Mouse (Mus musculus) gastrocnemius, postnatal 10 days (tissue): ENCODE data around the gene Prmt8. TPM values are rescaled to one million over a fixed set of nuclear protein-coding genes. Genes with fewer than 3 reads are reported as not detected.

Source experiments
- DNase-seq: peaks from one replicate; pipeline ENCODE4 v3.0.0; 2021; ENCODE audit warnings: mixed read lengths
- total RNA-seq, 2 experiments: library from RNA; stranded (reverse); gene quantifications; 2 replicates each; pipeline ENCODE4 v1.2.3; 2021

Gene Prmt8
- total RNA-seq, 2 experiments from 2014 or later = 0.16 to 0.21 TPM

DNA sequence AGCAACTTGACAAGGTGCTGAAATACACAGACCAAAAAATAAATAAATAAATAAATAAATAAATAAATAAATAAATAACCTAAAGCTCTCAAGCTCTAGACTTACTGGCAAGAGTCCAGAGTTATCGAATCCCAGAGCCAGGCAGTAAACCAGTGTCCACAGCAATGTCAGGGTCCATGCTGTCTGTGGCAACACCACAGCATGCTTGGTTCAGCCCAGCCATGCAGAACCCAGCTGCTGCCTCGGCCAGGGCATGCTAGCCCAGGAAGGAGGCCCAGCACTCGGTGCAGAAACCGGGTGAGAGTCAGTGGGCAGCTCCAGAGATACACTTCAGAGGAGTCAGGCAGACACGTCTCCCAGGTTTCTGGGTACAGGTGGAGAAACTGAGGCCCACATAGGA is 29.4 kb downstream of the Prmt8 start:
- DNase-seq = no peak

DNA sequence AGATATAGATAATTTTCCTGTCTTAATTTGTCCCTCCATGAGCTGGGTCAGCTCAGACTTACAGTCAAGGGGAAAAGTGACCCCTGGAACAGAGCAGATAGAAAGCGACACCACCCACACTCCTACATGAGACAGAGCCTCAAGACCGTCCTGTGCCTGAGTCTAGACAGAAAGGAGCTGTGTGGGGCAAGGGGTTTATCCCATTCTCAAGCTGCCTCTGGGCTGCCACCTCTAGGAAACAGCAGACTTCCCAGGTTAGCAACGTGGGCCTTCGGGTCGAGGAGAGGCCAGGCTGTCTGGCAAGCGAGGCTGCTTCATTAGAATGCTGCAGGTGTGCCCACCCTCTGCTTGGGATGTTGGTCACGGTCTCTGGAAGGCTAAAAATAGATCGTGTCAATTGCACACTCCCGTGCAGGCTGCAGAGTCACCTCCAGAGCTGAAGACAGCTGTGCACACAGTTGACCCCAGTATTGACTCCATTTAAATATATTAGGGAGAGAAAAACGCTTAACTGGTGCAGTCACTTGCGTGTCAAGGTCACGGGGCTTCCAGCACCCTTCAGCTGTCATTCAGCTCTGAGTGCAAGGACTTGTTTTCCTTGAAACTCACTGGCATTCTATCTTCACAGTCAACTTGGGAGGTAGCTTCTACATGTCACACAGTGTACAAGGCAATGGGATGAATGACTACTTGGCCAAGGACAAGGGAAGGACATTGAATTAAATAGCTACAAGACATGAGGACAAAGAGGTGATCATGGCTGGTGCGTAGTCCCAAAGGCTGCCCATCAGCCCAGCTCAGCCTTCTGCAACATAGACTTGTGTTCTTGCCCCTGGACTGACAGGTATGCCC is 33.9 kb downstream of the Prmt8 start:
- no peak for DNase-seq

DNA sequence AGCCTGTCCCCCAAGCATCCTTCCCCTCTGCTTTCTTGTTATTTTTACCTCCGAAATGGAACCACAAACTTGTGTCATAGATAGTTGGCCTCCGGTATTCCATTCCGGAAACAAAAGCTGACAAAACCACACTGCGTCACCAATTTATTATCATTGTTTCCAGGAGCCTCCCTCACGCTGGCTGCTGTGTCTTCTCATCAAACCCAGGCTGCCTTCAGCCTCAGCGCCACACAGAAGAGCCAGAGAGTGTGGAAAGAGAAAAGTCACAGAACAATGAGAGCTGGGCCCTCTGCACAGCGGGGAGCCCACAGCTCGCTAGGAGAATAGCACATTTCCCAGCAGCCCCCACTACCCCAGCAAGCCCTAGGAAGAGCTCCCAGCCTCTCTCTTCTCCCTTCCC is 46.1 kb downstream of the Prmt8 start:
- no peak for DNase-seq

DNA sequence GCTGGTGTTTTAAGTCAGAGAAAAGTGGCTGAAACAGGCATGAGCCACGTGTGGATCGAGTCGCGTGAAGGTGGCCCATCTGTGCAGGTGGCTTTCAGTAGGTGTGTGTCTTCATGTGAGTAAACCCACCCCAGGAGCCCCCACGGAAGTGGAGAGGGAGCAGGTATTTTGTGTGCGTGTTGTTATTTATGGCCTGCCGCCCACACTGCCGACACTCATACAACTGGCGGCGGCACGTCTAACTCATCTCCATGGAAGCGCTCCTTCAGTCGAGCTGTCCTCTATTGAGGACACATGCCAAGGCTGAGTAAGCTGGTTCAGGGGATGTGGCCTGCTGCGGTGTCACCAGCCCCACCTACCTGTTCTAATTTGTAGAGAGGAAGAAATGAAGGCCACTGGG is 49.4 kb downstream of the Prmt8 start:
- DNase-seq = no peak

DNA sequence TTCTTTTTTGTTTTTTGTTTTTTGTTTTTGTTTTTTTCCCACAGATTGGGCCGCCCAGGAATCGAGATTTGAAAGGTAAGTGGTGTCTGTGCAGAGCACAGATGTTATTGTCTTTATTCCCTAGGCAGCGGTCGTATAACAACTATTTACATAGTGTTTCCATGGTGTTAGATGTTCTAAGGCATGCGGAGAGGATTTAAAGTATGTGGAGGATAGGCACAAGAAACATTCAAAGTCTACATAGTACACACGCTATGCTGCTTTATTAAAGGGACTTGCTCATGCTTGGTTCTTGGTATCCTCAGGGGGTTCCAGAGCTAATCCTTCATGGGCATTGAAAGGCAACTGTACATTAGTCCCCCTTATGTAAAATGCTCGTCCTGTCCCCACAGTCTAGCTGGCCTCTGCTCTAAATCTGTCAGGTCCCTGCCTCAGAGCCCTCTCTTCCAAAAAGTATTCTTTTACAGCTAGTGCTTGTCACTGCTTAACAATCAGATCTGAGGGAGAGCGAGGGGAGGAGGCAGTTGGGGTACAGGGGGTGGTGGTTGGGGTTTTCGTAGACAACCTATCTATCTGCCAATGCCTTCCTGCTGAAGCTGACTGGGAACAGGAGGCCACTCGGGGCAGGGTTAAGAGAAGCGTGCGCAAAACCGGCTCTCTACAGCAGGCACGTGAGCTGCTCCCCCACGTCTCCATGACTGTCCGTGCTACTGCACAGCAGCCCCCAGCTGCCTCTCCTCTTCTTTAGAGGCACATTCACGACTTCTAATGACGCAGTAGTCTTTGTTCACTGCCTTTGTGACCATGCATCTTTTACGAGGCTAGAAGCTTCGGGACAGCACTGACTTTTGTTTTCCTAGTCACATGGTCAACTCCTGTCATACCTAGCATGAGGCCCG is 51.8 kb downstream of the Prmt8 start:
- no peak for DNase-seq

DNA sequence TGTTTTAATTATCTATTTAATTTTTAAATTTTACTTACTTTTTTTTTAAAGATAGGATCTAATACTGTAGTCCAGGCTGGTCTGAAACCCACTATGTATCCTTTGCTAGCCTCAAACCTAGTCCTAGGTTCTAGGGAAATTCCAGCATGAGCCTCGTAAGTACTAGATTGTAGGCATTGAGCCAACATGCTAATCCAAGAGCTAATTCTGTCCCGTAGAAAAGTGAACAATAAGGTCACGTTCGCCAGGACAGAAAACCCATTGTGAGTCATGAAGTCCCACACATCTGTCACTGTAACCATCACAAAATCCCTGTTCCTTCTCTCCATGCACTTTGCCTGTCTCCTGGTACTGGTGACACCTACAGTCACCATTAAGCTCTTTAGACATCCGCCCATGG is 53.8 kb downstream of the Prmt8 start:
- no peak for DNase-seq

DNA sequence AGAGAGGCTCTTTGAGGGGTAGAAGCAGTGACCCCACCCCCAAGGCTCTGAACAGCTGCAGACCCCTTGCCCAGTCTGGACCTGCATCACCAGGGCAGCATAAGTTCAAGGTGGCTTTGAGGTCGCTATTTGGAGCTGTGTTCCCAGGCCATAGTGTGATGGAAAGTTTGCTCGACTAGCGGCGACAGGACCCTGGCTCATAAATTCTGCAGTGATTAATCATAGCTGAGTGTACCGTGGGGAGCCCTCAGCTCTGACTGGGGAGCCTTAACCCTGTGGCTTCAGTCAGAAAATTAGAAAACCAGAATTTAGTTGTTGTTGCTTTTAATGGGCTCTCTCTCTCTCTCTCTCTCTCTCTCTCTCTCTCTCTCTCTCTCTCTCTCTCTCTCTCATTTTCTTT is 54.4 kb downstream of the Prmt8 start:
- DNase-seq = no peak

DNA sequence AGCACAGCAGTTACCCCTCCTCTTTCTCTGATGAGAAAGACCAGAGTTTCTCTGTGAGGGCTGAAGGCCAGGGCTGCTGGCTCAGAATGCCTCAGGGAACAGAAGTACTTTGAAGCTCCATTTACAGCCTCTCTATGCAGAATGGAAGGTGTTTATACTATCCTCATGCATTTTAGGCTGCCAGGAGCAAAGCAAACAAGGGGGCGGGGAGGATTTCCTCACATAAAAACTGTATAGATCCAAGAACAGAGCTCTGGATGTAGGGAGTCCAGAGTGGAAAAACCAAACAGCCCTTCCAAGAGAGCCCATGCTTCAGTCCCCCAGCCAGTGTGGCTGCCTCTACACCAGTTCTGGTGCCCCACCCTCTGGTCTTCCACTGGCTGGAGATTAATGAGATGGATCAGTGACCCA is 61.0 kb downstream of the Prmt8 start:
- no peak for DNase-seq

DNA sequence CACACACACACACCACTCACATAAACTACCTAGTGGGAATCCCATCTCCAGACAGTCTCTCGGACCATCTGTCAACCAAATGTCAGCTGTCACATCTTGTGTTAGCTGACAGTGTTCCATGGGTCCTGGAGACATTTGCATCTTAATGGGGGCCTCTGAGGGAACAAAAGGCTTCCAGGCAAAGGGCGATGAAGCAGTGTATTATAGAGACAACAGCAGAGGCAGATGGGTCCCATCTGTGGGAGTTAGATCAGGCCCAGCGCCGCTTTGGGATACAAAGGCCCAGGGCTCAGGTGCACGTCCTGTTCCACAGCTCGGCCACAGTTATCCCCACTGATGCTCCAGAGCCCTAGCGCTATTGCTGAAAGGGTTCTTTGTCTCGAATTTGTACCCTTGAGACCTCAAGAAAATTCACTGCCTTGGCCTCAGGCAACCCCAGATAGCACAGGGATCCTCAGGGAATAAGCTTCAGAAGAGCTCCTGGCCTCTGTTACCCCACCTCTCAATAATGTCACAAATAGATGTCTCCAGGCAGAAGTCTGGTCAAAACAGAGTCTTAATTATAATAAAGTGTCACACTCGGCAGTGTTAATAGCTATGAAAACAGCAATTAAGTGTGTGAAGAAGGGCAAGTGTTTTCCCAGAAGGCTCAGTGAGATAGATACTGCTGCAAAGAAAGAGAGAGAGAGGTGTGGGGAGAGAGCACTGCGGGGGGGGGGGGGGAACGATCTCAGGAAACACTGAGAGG is 68.1 kb downstream of the Prmt8 start:
- DNase-seq = no peak

DNA sequence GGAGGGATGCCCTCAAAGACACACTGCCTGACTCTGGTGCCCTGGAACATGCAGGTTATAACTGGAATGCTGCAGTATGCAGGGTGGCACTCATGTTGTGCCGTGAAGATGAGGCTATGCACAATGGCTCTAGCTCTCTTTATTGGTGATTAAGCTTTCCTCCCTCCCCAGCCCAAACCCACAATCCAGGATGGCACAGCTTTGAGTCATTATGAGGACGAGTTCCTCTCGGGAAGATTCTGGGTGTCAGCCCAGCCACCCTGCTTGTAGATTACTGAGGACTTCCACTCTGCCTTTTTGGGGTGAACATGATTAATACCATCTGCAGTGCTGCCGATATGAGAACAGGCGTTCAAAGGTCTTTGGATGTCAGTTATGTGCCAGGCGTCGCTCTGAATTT is 75.6 kb downstream of the Prmt8 start:
- DNase-seq = no peak

DNA sequence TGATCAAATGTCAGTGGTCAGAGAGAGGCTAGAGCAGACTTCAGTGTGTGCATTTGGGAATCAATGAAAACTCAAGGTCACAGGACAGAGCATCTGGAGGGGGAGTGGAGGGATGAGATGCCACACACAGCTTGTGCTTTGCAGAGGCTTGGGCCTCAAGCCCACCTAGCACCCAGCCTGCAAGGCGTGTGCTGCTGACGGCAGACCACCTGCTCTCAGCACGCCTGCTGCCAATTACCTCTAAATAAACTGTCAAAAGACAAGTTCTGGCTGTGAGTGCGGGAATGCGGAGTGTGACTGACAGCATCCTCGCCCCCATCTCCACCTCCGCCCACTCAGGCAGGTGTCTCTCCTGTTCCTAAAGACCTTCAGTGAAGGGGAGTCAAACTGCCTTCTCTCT is 77.0 kb downstream of the Prmt8 start:
- no peak for DNase-seq

DNA sequence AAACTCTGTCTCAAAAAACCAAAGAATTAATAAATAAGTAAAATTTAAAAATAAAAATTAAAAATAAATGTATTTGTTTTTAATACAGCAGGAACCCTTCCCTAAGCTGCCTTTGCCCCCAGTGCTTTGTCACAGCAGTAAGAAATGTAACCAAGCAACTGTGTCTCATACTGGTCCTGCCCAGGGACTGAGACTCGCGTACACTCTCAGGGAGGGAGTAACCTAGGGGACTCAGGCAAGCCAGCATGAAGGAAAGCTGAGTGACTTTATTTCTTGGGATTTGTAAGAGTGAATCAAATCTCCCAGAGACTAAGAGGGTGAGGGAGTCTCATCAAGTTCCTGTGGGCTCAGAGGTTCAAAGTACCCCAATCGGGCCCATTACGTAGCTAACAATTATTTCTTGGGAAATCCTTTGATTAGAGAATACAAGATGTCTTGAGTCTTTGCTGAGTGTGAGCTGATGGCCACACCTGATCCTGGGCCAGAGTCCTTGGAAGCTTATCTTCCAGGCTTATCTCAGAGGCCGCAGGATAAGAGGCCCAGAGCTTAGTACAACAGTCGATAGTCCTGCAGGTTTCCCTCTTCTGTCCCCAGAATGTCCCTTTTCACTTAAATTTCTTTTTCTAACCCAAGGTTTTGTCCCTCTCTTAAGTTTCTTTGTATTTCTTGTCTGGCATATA is 82.0 kb downstream of the Prmt8 start:
- no peak for DNase-seq

DNA sequence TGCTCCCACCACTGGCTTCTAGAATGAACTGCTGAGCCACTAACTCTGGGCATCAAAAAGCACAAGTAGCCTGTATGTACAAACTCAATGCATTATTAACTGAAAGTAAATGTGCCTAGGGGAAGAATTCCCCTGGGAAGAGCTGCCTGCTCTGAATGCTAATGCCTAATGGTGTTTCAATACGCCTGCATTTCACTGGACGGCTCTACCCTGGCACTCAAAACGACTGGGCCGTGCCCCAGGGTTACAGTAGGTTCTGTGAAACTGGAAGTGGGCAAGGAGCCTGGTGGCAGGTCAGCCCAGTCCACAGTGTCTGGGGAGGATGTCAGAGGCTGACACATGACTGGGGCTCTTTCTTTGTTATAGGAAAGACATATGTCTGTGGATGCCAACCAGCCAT is 84.3 kb downstream of the Prmt8 start:
- peak; percentile 26 for DNase-seq

DNA sequence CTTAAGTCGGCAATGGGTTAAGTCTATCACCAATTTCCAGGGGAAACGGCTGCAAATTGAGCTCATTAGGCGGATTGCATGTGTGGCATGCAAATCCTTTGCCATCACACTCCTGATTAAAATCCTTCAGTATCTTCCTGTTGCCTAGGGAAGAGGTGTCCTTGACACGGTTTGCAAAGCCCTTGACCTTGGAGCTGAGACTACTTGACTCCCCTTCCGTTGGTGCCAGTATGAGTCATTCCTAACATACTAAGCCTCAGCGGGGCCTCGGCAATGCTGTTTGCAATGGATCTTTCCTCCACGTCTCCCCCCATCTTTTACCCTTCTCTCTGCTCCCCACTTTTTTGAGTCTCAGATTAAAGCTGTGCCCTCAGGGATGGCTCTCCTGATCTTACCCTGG is 85.7 kb downstream of the Prmt8 start:
- no peak for DNase-seq

DNA sequence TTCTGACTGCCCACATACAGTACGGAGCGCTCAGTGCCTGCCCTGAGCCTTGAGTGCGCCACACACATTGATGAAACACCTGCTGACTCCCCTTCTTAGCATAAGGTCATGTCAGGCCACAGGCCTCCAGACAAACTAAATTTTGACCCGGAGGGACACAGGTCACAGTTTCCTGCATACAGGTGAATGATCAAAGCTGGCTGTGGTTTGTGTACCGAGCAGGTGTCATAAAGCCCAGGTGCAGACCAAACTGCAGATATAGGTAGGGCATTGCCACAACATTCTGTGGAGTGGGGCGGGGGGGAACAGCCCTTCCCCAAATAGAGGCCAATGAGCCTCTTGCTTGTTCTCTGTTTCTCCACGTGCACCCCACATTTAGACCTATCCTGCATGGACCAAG is 88.5 kb downstream of the Prmt8 start:
- DNase-seq = no peak

DNA sequence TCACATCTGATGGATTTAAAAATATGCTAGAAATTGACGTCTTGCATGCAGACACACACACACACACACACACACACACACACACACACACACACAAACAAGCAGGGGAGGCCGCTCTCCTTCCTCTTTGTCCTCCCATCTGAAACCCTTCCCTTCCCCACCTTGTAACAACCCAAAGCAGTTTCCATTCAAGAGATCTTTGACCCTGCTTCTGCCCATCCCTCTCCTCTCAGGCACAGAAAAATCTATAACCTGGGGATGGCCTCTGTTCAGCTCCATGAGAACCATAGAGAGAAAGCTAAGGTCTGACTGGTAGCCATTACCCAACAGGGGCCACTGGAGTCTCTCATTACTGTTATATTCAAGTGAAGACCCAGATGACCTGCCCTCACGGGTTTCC is 90.3 kb downstream of the Prmt8 start:
- DNase-seq = no peak

DNA sequence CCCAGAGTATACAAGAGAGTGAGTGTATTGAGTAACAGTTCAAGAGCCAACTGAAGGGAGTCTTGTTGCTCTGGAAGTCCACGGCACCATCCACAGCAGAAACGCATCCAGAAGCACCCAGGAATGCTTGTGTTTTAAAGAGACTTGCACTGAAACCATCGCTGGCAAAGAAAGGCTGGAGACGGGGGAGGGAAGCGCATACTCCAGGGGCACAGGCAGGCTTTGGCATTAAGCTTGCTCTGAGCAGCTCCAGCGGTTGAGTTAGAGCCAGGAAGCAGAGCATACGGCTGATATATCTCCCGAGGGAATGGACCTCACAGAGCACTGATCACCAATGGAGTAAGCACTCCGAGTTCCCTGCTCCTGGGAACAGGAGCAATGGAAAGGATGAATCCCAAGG is 91.0 kb downstream of the Prmt8 start:
- no peak for DNase-seq

DNA sequence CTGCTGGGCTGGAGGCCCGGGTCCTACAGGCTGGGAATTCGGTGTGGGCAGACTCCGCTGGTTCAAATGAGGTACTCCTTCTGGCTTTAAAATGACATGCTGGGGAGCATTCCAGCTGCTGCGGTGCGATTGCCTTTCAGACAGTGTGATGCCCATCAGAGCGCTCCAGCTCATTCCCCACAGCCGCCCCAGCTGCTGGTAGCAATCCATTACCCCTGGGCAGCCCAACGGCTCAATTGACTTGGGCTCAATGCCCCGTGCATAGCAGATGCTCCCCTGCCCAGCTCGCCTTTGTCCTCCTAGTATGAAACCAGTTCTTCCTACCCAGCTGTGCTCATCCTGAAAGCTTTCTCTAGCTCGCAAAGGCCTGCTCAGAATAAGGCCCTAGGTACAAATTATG is 92.4 kb downstream of the Prmt8 start:
- DNase-seq = peak; percentile 48

DNA sequence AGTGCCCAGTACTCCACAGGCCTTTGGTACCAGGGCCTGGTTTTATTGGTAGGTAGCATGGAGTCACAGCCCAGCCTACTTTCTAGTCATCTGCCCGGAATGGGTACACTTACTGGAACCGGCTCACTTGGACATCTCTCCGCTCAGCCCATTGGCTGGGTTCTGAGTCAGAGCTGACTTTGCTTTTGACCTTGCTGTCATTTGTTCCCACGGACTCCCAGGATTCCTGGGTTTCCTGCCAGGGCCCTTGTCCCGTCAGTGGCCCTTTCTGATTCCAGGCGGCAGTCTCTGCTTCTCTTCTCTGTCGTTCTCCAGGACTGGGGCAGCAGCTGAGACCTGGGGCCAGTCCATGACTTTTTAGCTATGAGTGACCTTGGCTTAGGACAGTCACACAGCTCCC is 97.2 kb downstream of the Prmt8 start:
- DNase-seq = no peak

DNA sequence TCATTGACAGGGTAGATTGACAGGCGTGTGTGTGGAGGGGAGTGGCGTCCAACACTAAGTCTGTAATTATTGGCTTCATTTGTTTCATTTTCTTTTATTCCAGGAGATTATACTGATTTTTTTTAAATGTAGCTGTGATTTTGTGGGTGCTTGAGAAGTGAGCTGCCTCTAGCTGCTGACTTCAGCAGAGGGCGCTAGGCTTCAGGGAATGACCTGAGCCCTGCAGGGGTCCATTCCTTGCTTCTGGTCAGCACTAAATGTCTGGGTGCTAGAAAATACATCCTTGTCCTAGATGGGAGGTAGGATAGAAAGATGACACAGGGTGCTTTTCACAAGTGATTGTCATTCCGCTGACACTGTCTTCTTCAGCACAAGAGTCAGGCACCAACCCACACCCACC is 99.2 kb downstream of the Prmt8 start:
- no peak for DNase-seq

DNA sequence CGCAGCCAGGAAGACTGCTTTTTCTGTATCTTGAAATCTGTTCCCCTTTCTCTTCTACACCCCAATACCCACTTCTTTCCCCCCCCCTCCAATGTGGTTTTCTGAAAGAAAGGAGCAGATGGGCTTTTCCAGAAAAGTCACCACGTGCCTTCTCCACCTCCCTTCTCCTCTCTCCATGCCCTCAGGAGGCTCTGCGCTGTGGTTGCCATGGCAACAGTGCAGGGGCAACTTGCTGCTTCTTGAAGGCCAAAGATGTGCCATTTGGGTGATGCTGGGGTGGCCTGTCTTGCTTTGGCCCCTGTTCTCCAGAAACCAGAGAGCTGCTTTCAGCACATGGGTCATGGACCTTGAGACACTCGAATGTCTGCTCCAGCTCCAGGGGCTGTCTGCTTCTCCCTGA is 100.0 kb downstream of the Prmt8 start:
- DNase-seq = no peak

DNA sequence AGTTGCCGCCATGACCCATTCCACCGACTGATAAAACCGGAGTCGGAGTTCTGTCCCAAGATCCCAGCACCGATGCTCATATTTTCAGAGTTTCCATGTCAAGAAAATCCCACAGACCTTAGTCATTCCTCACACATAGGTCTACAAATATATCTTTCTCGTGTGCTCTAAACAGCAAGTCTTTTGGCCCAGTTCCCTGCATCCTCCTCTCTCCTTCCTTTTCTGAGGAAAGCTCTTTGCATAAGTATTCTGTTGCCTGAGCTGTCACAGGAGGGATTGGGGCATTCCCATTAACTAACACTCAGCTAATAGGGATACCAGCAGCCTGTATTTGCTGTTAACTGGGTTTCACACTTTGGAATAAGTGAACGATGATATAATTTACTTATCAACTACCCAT is 106.0 kb downstream of the Prmt8 start:
- DNase-seq = no peak
